Mouse (Mus musculus) urinary bladder, postnatal 36 days (tissue): Measurements from ENCODE around the gene Trim25.
A peak's percentile ranks its signal among the peaks of the same experiment; 100 is the strongest.

ENCODE experiments used
- DNase-seq, 2 experiments: peaks; one replicate each; pipeline ENCODE4 v3.0.0; 2022; ENCODE audit warnings: low spot score in 2 of 2, mixed read lengths in 1 of 2

Gene Trim25

GRCm38 (mm10) chr11:88998974-88999722 is at the start of gene Trim25:
Gene Trim25 (plus strand): TSS chr11:88999376.
- DNase-seq: peak; percentile 91 to 94

GRCm38 (mm10) chr11:88949802-88950639 is 49.2 kb upstream of the Trim25 start:
- no peak for DNase-seq

- no peak for DNase-seq
These were observed 48.4 kb upstream of the Trim25 start for GRCm38 (mm10) chr11:88950640-88951250.

- DNase-seq: no peak
These were observed 47.6 kb upstream of the Trim25 start for GRCm38 (mm10) chr11:88951576-88951975.

GRCm38 (mm10) chr11:88952117-88952516 is 47.1 kb upstream of the Trim25 start:
- no peak for DNase-seq

- no peak for DNase-seq
These were observed 45.6 kb upstream of the Trim25 start for GRCm38 (mm10) chr11:88953582-88953981.

- DNase-seq: no peak
These were observed 44.4 kb upstream of the Trim25 start for GRCm38 (mm10) chr11:88954803-88955202.

GRCm38 (mm10) chr11:88955217-88955969 is 43.8 kb upstream of the Trim25 start, which contains the start of gene Scpep1:
Gene Scpep1 (minus strand): TSS chr11:88955465.
- DNase-seq: peak; percentile 95 to 97

GRCm38 (mm10) chr11:88958851-88959250 is 40.3 kb upstream of the Trim25 start:
- no peak for DNase-seq

GRCm38 (mm10) chr11:88966881-88967361 is 32.3 kb upstream of the Trim25 start, which contains the start of gene Elobl:
Gene Elobl (minus strand): TSS chr11:88966931.
- no peak for DNase-seq

- peak in 1 of 2 experiments; percentile 20 for DNase-seq
These were observed 28.9 kb upstream of the Trim25 start, which contains the start of gene Coil for GRCm38 (mm10) chr11:88970202-88970732. Gene Coil (plus strand): TSS chr11:88970252.

GRCm38 (mm10) chr11:88973776-88974701 is 25.1 kb upstream of the Trim25 start:
- peak; percentile 86 to 91 for DNase-seq

GRCm38 (mm10) chr11:88976320-88976719 is 22.9 kb upstream of the Trim25 start:
- DNase-seq: no peak

- DNase-seq: no peak
These were observed 22.0 kb upstream of the Trim25 start for GRCm38 (mm10) chr11:88977188-88977587.

GRCm38 (mm10) chr11:88981337-88981736 is 17.8 kb upstream of the Trim25 start:
- DNase-seq: no peak

GRCm38 (mm10) chr11:88986616-88987015 is 12.6 kb upstream of the Trim25 start:
- no peak for DNase-seq

GRCm38 (mm10) chr11:88988956-88989355 is 10.2 kb upstream of the Trim25 start:
- DNase-seq: no peak

GRCm38 (mm10) chr11:88989530-88989929 is 9.6 kb upstream of the Trim25 start:
- no peak for DNase-seq

GRCm38 (mm10) chr11:88993186-88993585 is 6.0 kb upstream of the Trim25 start:
- DNase-seq: no peak

- peak in 1 of 2 experiments; percentile 65 for DNase-seq
These were observed 5.6 kb upstream of the Trim25 start for GRCm38 (mm10) chr11:88993625-88994024.
